Mouse (Mus musculus): ENCODE data around the gene Tssk2. TPM values are rescaled to one million over a fixed set of nuclear protein-coding genes. Genes with fewer than 3 reads are reported as not detected.

Gene Tssk2
- 0.13 and 0.41 TPM in 2 replicates for polyA plus RNA-seq (2014; fragmentation: Nextera tagmentation; extraction: Ambion mirVana)

GRCm38 (mm10) chr16:17898462-17898861, at the start of gene Tssk2, which contains the start of gene Dgcr2:
Gene Tssk2, plus strand, starts transcription at chr16:17898637.
Gene Dgcr2, minus strand, starts transcription at chr16:17898562.
- Histone ChIP-seq H3K4me2 (ENCODE audit: low read length) (no peak within 1 kb of the TSS), H3K9ac (ENCODE audit: low read length) (no peak within 1 kb of the TSS), H3K27ac (ENCODE audit: low read depth, low read length) (no peak within 1 kb of the TSS), H3K4me1 (ENCODE audit: control insufficient read depth, insufficient read depth, low read length) (no peaks in the 10 kb centered on the region), H3K4me3 (ENCODE audit: low read depth, low read length) (no peak within 1 kb of the TSS), H3K27me3 (replicated peaks; ENCODE audit: control insufficient read depth, insufficient read depth, low read length) (no peaks in the 10 kb centered on the region), H3K36me3 (ENCODE audit: control insufficient read depth, insufficient read depth, low read length) (peaks cover 53% of the 10 kb centered on the region), H3K9me3 (replicated peaks; ENCODE audit: control insufficient read depth, low read length) (no peaks in the 10 kb centered on the region)
- 94% methylated on average over 14 of the region's 14 CpGs for WGBS
- DNase-seq (ENCODE audit: low spot score) (no peak), ATAC-seq (no peak)

- no peak overlapping the region for H3K4me2 ChIP-seq (ENCODE audit: low read length)
- peaks cover 86% of the 10 kb centered on the region for H3K36me3 ChIP-seq (ENCODE audit: control insufficient read depth, insufficient read depth, low read length)
- H3K9ac ChIP-seq (ENCODE audit: low read length): peak overlapping the region; percentile 8; the same call in 1 of the 2 replicates
- no peaks in the 10 kb centered on the region for H3K27me3 ChIP-seq (replicated peaks; ENCODE audit: control insufficient read depth, insufficient read depth, low read length)
- H3K4me3 ChIP-seq (ENCODE audit: low read depth, low read length): no peak overlapping the region
- 21% methylated on average over 1 of the region's 1 CpGs for WGBS
- DNase-seq (ENCODE audit: low spot score) (peak; percentile 91), ATAC-seq (peak; percentile 72)
- 0 out of 2 replicates have a peak overlapping the region, but pooled peaks have one; percentile 29 for H3K27ac ChIP-seq (ENCODE audit: low read depth, low read length)
- H3K4me1 ChIP-seq (ENCODE audit: control insufficient read depth, insufficient read depth, low read length): no peaks in the 10 kb centered on the region
- no peaks in the 10 kb centered on the region for H3K9me3 ChIP-seq (replicated peaks; ENCODE audit: control insufficient read depth, low read length)
These were observed 49.5 kb upstream of the Tssk2 start for GRCm38 (mm10) chr16:17848928-17849327.

- no peak for ATAC-seq
- Histone ChIP-seq H3K9ac (ENCODE audit: low read length) (no peak overlapping the region), H3K27ac (ENCODE audit: low read depth, low read length) (no peak overlapping the region), H3K36me3 (ENCODE audit: control insufficient read depth, insufficient read depth, low read length) (peaks cover 86% of the 10 kb centered on the region), H3K4me2 (ENCODE audit: low read length) (no peak overlapping the region), H3K27me3 (replicated peaks; ENCODE audit: control insufficient read depth, insufficient read depth, low read length) (no peaks in the 10 kb centered on the region), H3K4me1 (ENCODE audit: control insufficient read depth, insufficient read depth, low read length) (no peaks in the 10 kb centered on the region), H3K9me3 (replicated peaks; ENCODE audit: control insufficient read depth, low read length) (no peaks in the 10 kb centered on the region), H3K4me3 (ENCODE audit: low read depth, low read length) (no peak overlapping the region)
- DNase-seq (ENCODE audit: low spot score): no peak
- WGBS: 86% methylated on average over 6 of the region's 6 CpGs
These were observed 49.0 kb upstream of the Tssk2 start for GRCm38 (mm10) chr16:17849486-17849885.

GRCm38 (mm10) chr16:17851331-17851730, 47.1 kb upstream of the Tssk2 start:
- WGBS: 95% methylated on average over 5 of the region's 5 CpGs
- ATAC-seq (no peak), DNase-seq (ENCODE audit: low spot score) (no peak)
- no peak overlapping the region for H3K9ac ChIP-seq (ENCODE audit: low read length)
- no peaks in the 10 kb centered on the region for H3K9me3 ChIP-seq (replicated peaks; ENCODE audit: control insufficient read depth, low read length)
- H3K27me3 ChIP-seq (replicated peaks; ENCODE audit: control insufficient read depth, insufficient read depth, low read length): no peaks in the 10 kb centered on the region
- peaks cover 84% of the 10 kb centered on the region for H3K36me3 ChIP-seq (ENCODE audit: control insufficient read depth, insufficient read depth, low read length)
- H3K4me3 ChIP-seq (ENCODE audit: low read depth, low read length): no peak overlapping the region
- H3K4me2 ChIP-seq (ENCODE audit: low read length): no peak overlapping the region
- H3K27ac ChIP-seq (ENCODE audit: low read depth, low read length): no peak overlapping the region
- no peaks in the 10 kb centered on the region for H3K4me1 ChIP-seq (ENCODE audit: control insufficient read depth, insufficient read depth, low read length)

GRCm38 (mm10) chr16:17851860-17852259, 46.6 kb upstream of the Tssk2 start:
- no peaks in the 10 kb centered on the region for H3K27me3 ChIP-seq (replicated peaks; ENCODE audit: control insufficient read depth, insufficient read depth, low read length)
- H3K4me2 ChIP-seq (ENCODE audit: low read length): no peak overlapping the region
- H3K9ac ChIP-seq (ENCODE audit: low read length): no peak overlapping the region
- ATAC-seq (no peak), DNase-seq (ENCODE audit: low spot score) (no peak)
- peaks cover 84% of the 10 kb centered on the region for H3K36me3 ChIP-seq (ENCODE audit: control insufficient read depth, insufficient read depth, low read length)
- H3K9me3 ChIP-seq (replicated peaks; ENCODE audit: control insufficient read depth, low read length): no peaks in the 10 kb centered on the region
- H3K4me3 ChIP-seq (ENCODE audit: low read depth, low read length): no peak overlapping the region
- H3K27ac ChIP-seq (ENCODE audit: low read depth, low read length): no peak overlapping the region
- H3K4me1 ChIP-seq (ENCODE audit: control insufficient read depth, insufficient read depth, low read length): no peaks in the 10 kb centered on the region
- 90% methylated on average over 1 of the region's 1 CpGs for WGBS

- DNase-seq (ENCODE audit: low spot score): no peak
- WGBS: 88% methylated on average over 2 of the region's 2 CpGs
- Histone ChIP-seq H3K36me3 (ENCODE audit: control insufficient read depth, insufficient read depth, low read length) (peaks cover 86% of the 10 kb centered on the region), H3K4me1 (ENCODE audit: control insufficient read depth, insufficient read depth, low read length) (no peaks in the 10 kb centered on the region), H3K27ac (ENCODE audit: low read depth, low read length) (no peak overlapping the region), H3K27me3 (replicated peaks; ENCODE audit: control insufficient read depth, insufficient read depth, low read length) (no peaks in the 10 kb centered on the region), H3K9me3 (replicated peaks; ENCODE audit: control insufficient read depth, low read length) (no peaks in the 10 kb centered on the region), H3K4me3 (ENCODE audit: low read depth, low read length) (no peak overlapping the region), H3K9ac (ENCODE audit: low read length) (no peak overlapping the region), H3K4me2 (ENCODE audit: low read length) (no peak overlapping the region)
- no peak for ATAC-seq
These were observed 45.2 kb upstream of the Tssk2 start for GRCm38 (mm10) chr16:17853263-17853662.

GRCm38 (mm10) chr16:17857157-17857556, 41.3 kb upstream of the Tssk2 start:
- DNase-seq (ENCODE audit: low spot score) (no peak), ATAC-seq (no peak)
- Histone ChIP-seq H3K27me3 (replicated peaks; ENCODE audit: control insufficient read depth, insufficient read depth, low read length) (no peaks in the 10 kb centered on the region), H3K27ac (ENCODE audit: low read depth, low read length) (no peak overlapping the region), H3K4me2 (ENCODE audit: low read length) (no peak overlapping the region), H3K9ac (ENCODE audit: low read length) (no peak overlapping the region), H3K4me3 (ENCODE audit: low read depth, low read length) (no peak overlapping the region), H3K9me3 (replicated peaks; ENCODE audit: control insufficient read depth, low read length) (no peaks in the 10 kb centered on the region), H3K4me1 (ENCODE audit: control insufficient read depth, insufficient read depth, low read length) (no peaks in the 10 kb centered on the region), H3K36me3 (ENCODE audit: control insufficient read depth, insufficient read depth, low read length) (peaks cover 77% of the 10 kb centered on the region)
- 93% methylated on average over 7 of the region's 7 CpGs for WGBS

- H3K9ac ChIP-seq (ENCODE audit: low read length): no peak overlapping the region
- no peak overlapping the region for H3K4me3 ChIP-seq (ENCODE audit: low read depth, low read length)
- H3K4me2 ChIP-seq (ENCODE audit: low read length): no peak overlapping the region
- peak; percentile 20 for DNase-seq (ENCODE audit: low spot score)
- no peaks in the 10 kb centered on the region for H3K9me3 ChIP-seq (replicated peaks; ENCODE audit: control insufficient read depth, low read length)
- no peak for ATAC-seq
- H3K27me3 ChIP-seq (replicated peaks; ENCODE audit: control insufficient read depth, insufficient read depth, low read length): no peaks in the 10 kb centered on the region
- no peaks in the 10 kb centered on the region for H3K4me1 ChIP-seq (ENCODE audit: control insufficient read depth, insufficient read depth, low read length)
- no peak overlapping the region for H3K27ac ChIP-seq (ENCODE audit: low read depth, low read length)
- peaks cover 65% of the 10 kb centered on the region for H3K36me3 ChIP-seq (ENCODE audit: control insufficient read depth, insufficient read depth, low read length)
These were observed 39.8 kb upstream of the Tssk2 start for GRCm38 (mm10) chr16:17858592-17858991.

- ATAC-seq (no peak), DNase-seq (ENCODE audit: low spot score) (no peak)
- Histone ChIP-seq H3K4me2 (ENCODE audit: low read length) (no peak overlapping the region), H3K4me1 (ENCODE audit: control insufficient read depth, insufficient read depth, low read length) (no peaks in the 10 kb centered on the region), H3K27me3 (replicated peaks; ENCODE audit: control insufficient read depth, insufficient read depth, low read length) (no peaks in the 10 kb centered on the region), H3K36me3 (ENCODE audit: control insufficient read depth, insufficient read depth, low read length) (peaks cover 29% of the 10 kb centered on the region), H3K27ac (ENCODE audit: low read depth, low read length) (no peak overlapping the region), H3K4me3 (ENCODE audit: low read depth, low read length) (no peak overlapping the region), H3K9ac (ENCODE audit: low read length) (no peak overlapping the region), H3K9me3 (replicated peaks; ENCODE audit: control insufficient read depth, low read length) (no peaks in the 10 kb centered on the region)
- 89% methylated on average over 2 of the region's 2 CpGs for WGBS
These were observed 33.1 kb upstream of the Tssk2 start for GRCm38 (mm10) chr16:17865293-17865692.

Measured in forebrain, embryonic 14.5 days (tissue).